Mouse (Mus musculus) frontal cortex, adult (tissue): Measurements from ENCODE around the gene Mss51.
A peak's percentile ranks its signal among the peaks of the same experiment; 100 is the strongest.

ENCODE experiments used
- ATAC-seq: cut with Nextera tagmentation; 2 replicates; pipeline ENCODE4 v1.9.2; 2017; ENCODE audit warnings: mild to moderate bottlenecking, moderate library complexity, mixed read lengths; ENCODE audit not compliant: low TSS enrichment

Gene Mss51

DNA sequence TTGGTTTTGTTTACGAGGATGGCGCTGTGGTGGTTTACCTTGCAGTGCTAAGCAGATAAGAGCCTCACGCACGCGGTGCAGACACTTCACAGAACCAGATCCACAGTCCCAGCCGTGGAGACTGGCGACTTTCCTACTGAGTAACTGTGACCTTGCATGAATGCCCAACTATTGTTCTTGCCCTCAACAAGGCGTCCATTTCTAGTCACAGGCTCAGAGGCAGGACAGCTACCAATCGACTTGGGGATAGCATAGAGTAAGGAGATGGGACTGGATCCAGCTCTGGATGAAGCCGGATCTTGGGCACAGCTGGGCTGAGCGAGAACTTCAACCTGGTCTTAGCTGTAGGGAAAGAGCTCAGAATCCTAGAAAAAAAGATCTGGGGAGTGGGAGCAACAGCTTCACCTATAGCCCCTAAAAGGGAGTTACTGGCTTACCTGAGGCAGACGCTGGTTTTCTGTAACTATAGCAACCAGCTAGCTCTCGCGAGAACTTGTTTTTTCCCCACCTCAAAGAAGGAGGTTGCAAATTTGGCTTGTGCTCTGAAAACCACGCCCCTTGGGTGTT, 44.9 kb downstream of the Mss51 start, which contains the start of gene Cfap70:
Gene Cfap70 (minus strand): TSS at position 462 of the 567 bp plus-strand sequence.
- ATAC-seq: peak; percentile 66

GRCm38 (mm10) chr14:20451302-20451701, 45.4 kb downstream of the Mss51 start:
- peak; percentile 36 for ATAC-seq

DNA sequence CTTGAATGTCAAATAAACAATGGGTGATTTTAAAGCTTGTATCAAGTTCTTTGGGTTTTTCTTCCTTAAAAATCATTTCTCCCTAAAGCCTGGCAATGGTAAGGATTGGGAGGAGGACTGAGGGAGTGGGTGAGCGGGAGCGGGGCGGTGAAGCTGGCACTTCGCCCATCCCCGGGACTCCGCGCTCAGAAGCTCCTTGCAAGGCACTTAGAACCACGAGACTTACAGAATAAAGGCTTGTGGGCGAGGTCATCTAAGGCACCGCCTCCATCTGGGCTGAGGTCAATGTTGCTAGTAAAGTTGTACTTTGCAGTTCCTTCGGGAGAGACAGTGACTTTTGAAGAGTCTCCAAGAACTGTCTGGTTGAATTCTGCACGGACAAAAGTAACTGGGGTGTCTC, 49.5 kb downstream of the Mss51 start:
- peak; percentile 69 for ATAC-seq

DNA sequence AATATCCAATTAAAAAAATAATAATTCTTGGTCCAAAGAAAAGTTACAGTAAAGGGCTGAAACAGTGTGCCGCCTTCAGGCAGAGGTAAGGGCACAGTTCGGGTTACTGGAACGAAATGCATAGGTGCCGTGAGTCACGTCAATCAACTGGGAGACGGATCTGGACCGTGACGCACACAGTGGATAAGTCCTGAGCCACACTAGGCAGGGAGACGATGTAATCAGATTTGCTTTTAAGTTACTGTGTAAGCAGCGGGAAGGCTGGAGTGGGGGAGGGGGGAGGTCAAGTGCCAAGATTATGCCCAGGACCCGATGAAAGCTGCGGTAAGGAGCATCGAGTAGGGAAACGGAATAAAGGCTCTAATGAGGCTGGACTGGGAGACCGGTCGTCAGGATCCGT, 54.4 kb downstream of the Mss51 start:
- ATAC-seq: no peak

- peak; percentile 80 for ATAC-seq
Measured at GRCm38 (mm10) chr14:20436976-20437375, 59.7 kb downstream of the Mss51 start.
